Mouse (Mus musculus): ENCODE data around the gene Il6ra. TPM values are rescaled to one million over a fixed set of nuclear protein-coding genes. Genes with fewer than 3 reads are reported as not detected.

The Il6ra gene
- polyA plus RNA-seq, 1 experiment from 2014 or later: 7.1 TPM

GRCm38 (mm10) chr3:89818605-89819004 is 94.4 kb downstream of the Il6ra start:
- H3K9me3 ChIP-seq (replicated peaks; ENCODE audit: control insufficient read depth, low read length): no peaks in the 10 kb centered on the region
- ATAC-seq (ENCODE audit: low read depth): no peak
- WGBS (ENCODE audit: insufficient replicate concordance): 61% methylated on average over 3 of the region's 3 CpGs

GRCm38 (mm10) chr3:89817056-89817455 is 95.9 kb downstream of the Il6ra start:
- Histone ChIP-seq H3K36me3 (ENCODE audit: control insufficient read depth, insufficient read depth) (no peaks in the 10 kb centered on the region), H3K4me2 (ENCODE audit: low read depth, low read length) (no peak overlapping the region), H3K4me1 (ENCODE audit: control insufficient read depth, low read depth, low read length) (peaks cover 18% of the 10 kb centered on the region), H3K9ac (ENCODE audit: low read depth, low read length) (no peak overlapping the region), H3K27ac (ENCODE audit: low read length) (no peak overlapping the region), H3K27me3 (ENCODE audit: control insufficient read depth, insufficient read depth, low read depth, low read length) (no peaks in the 10 kb centered on the region; the same call in 1 of the 2 replicates), H3K9me3 (replicated peaks; ENCODE audit: control insufficient read depth, low read length) (no peaks in the 10 kb centered on the region), H3K4me3 (ENCODE audit: low read depth, low read length) (no peak overlapping the region)
- ATAC-seq (ENCODE audit: low read depth): no peak
- WGBS (ENCODE audit: insufficient replicate concordance): 33% methylated on average over 4 of the region's 4 CpGs

More at GRCm38 (mm10) chr3:89818605-89819004, 94.4 kb downstream of the Il6ra start:
- H3K27me3 ChIP-seq (ENCODE audit: control insufficient read depth, insufficient read depth, low read depth, low read length): no peaks in the 10 kb centered on the region
- no peak overlapping the region for H3K4me3 ChIP-seq (ENCODE audit: low read depth, low read length)
- H3K4me1 ChIP-seq (ENCODE audit: control insufficient read depth, low read depth, low read length): peaks cover 18% of the 10 kb centered on the region
- no peak overlapping the region for H3K27ac ChIP-seq (ENCODE audit: low read length)
- no peak overlapping the region for H3K4me2 ChIP-seq (ENCODE audit: low read depth, low read length)
- H3K9ac ChIP-seq (ENCODE audit: low read depth, low read length): no peak overlapping the region
- H3K36me3 ChIP-seq (ENCODE audit: control insufficient read depth, insufficient read depth): no peaks in the 10 kb centered on the region

Other genes starting within 250 kb of the Il6ra start
- gene Adar, start 198.2 kb downstream of the Il6ra start, polyA plus RNA-seq (2015; fragmentation: Nextera tagmentation; extraction: Ambion mirVana): 6.0 and 6.9 TPM in 2 replicates
- gene Chrnb2, start 148.6 kb downstream of the Il6ra start, polyA plus RNA-seq (2015; fragmentation: Nextera tagmentation; extraction: Ambion mirVana): 0.15 and 0.26 TPM in 2 replicates
- 2.3 and 3.3 TPM in 2 replicates for gene Ube2q1, start 139.6 kb downstream of the Il6ra start, polyA plus RNA-seq (2015; fragmentation: Nextera tagmentation; extraction: Ambion mirVana)
- 0.90 and 1.1 TPM in 2 replicates for gene She, start 81.8 kb downstream of the Il6ra start, polyA plus RNA-seq (2015; fragmentation: Nextera tagmentation; extraction: Ambion mirVana)
- 1.9 and 2.0 TPM in 2 replicates for gene Atp8b2, start 50.3 kb upstream of the Il6ra start, polyA plus RNA-seq (2015; fragmentation: Nextera tagmentation; extraction: Ambion mirVana)
- 121 and 123 TPM in 2 replicates for gene Hax1, start 85.6 kb upstream of the Il6ra start, polyA plus RNA-seq (2015; fragmentation: Nextera tagmentation; extraction: Ambion mirVana)
- 76.1 and 76.3 TPM in 2 replicates for gene 4933434E20Rik, start 138.4 kb upstream of the Il6ra start, polyA plus RNA-seq (2015; fragmentation: Nextera tagmentation; extraction: Ambion mirVana)
- gene Ubap2l, start 139.4 kb upstream of the Il6ra start, polyA plus RNA-seq (2015; fragmentation: Nextera tagmentation; extraction: Ambion mirVana): 57.4 and 64.4 TPM in 2 replicates
- 162 and 169 TPM in 2 replicates for gene Tpm3, start 159.5 kb upstream of the Il6ra start, polyA plus RNA-seq (2015; fragmentation: Nextera tagmentation; extraction: Ambion mirVana)
- gene Nup210l, start 190.9 kb upstream of the Il6ra start, polyA plus RNA-seq (2015; fragmentation: Nextera tagmentation; extraction: Ambion mirVana): 0.04 and 0.06 TPM in 2 replicates